In the genomic region with DNA sequence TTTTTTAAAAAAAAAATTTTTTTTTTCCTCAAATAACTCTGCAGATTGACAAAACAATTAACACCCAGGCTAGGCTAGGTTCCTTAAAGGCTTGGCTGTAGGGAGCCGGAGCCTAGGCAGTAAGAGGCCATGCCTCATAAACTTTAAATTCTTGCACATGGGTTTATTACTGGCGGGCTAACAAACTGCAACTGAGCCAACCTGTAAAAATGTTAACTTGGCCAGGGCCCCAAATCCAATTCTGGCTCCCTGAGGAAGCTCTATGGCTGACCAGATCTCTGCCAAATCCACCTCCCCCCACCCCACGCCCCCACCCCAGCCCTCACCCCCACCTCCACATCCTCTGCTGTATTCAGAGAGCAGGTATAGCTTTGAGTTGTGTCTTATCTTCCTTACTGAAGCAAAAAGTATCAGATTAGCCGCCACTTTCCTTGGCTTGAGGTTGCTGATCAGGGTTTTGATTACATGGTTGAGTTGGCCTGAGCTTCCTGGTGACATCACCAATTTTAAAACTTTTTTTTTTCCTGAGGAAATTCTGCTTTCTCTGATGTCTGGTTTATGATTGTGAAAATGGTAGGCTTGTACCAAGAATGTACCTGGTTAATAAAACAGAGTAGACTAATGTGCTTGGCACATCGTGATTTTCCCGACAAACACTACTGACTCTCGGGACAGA, we compare ENCODE assay signal across 13 mouse cellular contexts. TPM values are rescaled to one million over a fixed set of nuclear protein-coding genes. Genes with fewer than 3 reads are reported as not detected.
DNase-seq lines count a peak whose midpoint lies in the region; ATAC-seq and TF ChIP-seq lines count a peak whose summit lies in the region.
"Had no signal": no experiment of that assay in that cellular context is flagged by ENCODE, and none has a peak within 500 bp of the region (broad histone marks: within the 10 kb centered on the region; RNA-seq: fewer than 3 reads in every experiment).

No protein-coding gene starts in this region.

- H3K4me2 ChIP-seq in heart, embryonic 15.5 days = peak overlapping the region; percentile 86
- peak overlapping the region; percentile 90 for H3K4me2 ChIP-seq in intestine, embryonic 15.5 days (replicated peaks)
- peak overlapping the region; percentile 68 for H3K4me2 ChIP-seq in limb, embryonic 11.5 days (ENCODE audit: low read depth, severe bottlenecking)
- no peak overlapping the region for H3K4me2 ChIP-seq in forebrain, embryonic 16.5 days (ENCODE audit: low read length)

- WGBS in heart, embryonic 15.5 days = 36% methylated on average over 7 of the region's 7 CpGs
- 37% methylated on average over 7 of the region's 7 CpGs for WGBS in intestine, embryonic 15.5 days
- 28% methylated on average over 7 of the region's 7 CpGs for WGBS in limb, embryonic 11.5 days
- WGBS in forebrain, embryonic 16.5 days = 51% methylated on average over 7 of the region's 7 CpGs

- H3K4me3 ChIP-seq in heart, embryonic 15.5 days = peak overlapping the region; percentile 66
- H3K4me3 ChIP-seq in intestine, embryonic 15.5 days (replicated peaks) = peak overlapping the region; percentile 48
- peak overlapping the region; percentile 51 for H3K4me3 ChIP-seq in limb, embryonic 11.5 days (ENCODE audit: low read depth, low read length)
- H3K4me3 ChIP-seq in forebrain, embryonic 16.5 days (replicated peaks; ENCODE audit: low read length) = no peak overlapping the region

- in situ Hi-C loops in Patski (cut with MboI; ENCODE audit: low pct_unique_long_range_greater_than_20kb) = no loop called here

- H3K4me1 ChIP-seq in heart, embryonic 15.5 days (replicated peaks) = peaks cover 56% of the 10 kb centered on the region
- peaks cover 30% of the 10 kb centered on the region for H3K4me1 ChIP-seq in intestine, embryonic 15.5 days (replicated peaks)
- peaks cover 30% of the 10 kb centered on the region for H3K4me1 ChIP-seq in limb, embryonic 11.5 days (ENCODE audit: control insufficient read depth, insufficient read depth, low read length)
- H3K4me1 ChIP-seq in forebrain, embryonic 16.5 days (replicated peaks; ENCODE audit: control insufficient read depth, insufficient read depth, low read length) = peaks cover 29% of the 10 kb centered on the region

- CTCF ChIA-PET in Patski (lab: Charles Lee) = interaction anchor here (1.2 to 10.1 kb wide), 2 partner anchors 19 to 97 kb away, joined by 3 to 91 read pairs; no protein-coding TSS in a partner anchor

- POLR2A ChIA-PET in Patski (lab: Charles Lee) = interaction anchor here (1.6 to 3.5 kb wide), 2 partner anchors 11 to 17 kb away, joined by 7 to 14 read pairs; no protein-coding TSS in a partner anchor

- no peaks in the 10 kb centered on the region for H3K9me3 ChIP-seq in heart, embryonic 15.5 days (replicated peaks)
- no peaks in the 10 kb centered on the region for H3K9me3 ChIP-seq in intestine, embryonic 15.5 days
- no peaks in the 10 kb centered on the region for H3K9me3 ChIP-seq in limb, embryonic 11.5 days (ENCODE audit: control insufficient read depth, low read length)
- H3K9me3 ChIP-seq in forebrain, embryonic 16.5 days (ENCODE audit: control insufficient read depth, low read length) = no peaks in the 10 kb centered on the region
- H3K9me3 ChIP-seq: forebrain, embryonic 15.5 days had no signal

- H3K27me3 ChIP-seq in heart, embryonic 15.5 days = no peaks in the 10 kb centered on the region
- no peaks in the 10 kb centered on the region for H3K27me3 ChIP-seq in Patski
- H3K27me3 ChIP-seq in intestine, embryonic 15.5 days (replicated peaks) = no peaks in the 10 kb centered on the region
- H3K27me3 ChIP-seq in limb, embryonic 11.5 days (ENCODE audit: control insufficient read depth, insufficient read depth, low read length) = 0 out of 2 replicates have a peak, but pooled peaks cover 3% of the 10 kb centered on the region
- H3K27me3 ChIP-seq in forebrain, embryonic 16.5 days (replicated peaks; ENCODE audit: control insufficient read depth, insufficient read depth, low read length) = peaks cover 54% of the 10 kb centered on the region

- H3K9ac ChIP-seq in heart, embryonic 15.5 days = peak overlapping the region; percentile 61; the same call in 1 of the 2 replicates
- H3K9ac ChIP-seq in intestine, embryonic 15.5 days = no peak overlapping the region
- peak overlapping the region; percentile 73; the same call in 1 of the 2 replicates for H3K9ac ChIP-seq in limb, embryonic 11.5 days (ENCODE audit: low read length)
- no peak overlapping the region for H3K9ac ChIP-seq in forebrain, embryonic 16.5 days (replicated peaks; ENCODE audit: low read depth, low read length)
- H3K9ac ChIP-seq: forebrain, embryonic 15.5 days had no signal

- DNase-seq in heart, postnatal 36 days = no peak
- no peak for DNase-seq in Patski (ENCODE audit: low read depth, low spot score)
- no peak for DNase-seq in limb, embryonic 11.5 days (ENCODE audit: low spot score)
- no peak for DNase-seq in adrenal gland, postnatal 4 days (ENCODE audit: low spot score in 2 of 2)
- DNase-seq: adrenal gland, adult 8-10 months; cerebellum, adult 9-11 months had no signal

- no peak for ATAC-seq in heart, embryonic 15.5 days (replicated peaks; ENCODE audit: insufficient number of reproducible peaks, insufficient read depth, low FRiP score, low read depth)
- peak; percentile 49 for ATAC-seq in Patski
- ATAC-seq in intestine, embryonic 15.5 days = no peak
- ATAC-seq in limb, embryonic 11.5 days (ENCODE audit: insufficient number of reproducible peaks, low FRiP score, low TSS enrichment, low read depth) = no peak
- ATAC-seq in CD4-positive, CD25-positive, alpha-beta regulatory T cell, adult 4 months = no peak
- no peak for ATAC-seq in forebrain, embryonic 16.5 days
- ATAC-seq: forebrain, embryonic 15.5 days had no signal

- peak overlapping the region; percentile 84 for H3K27ac ChIP-seq in heart, embryonic 15.5 days
- H3K27ac ChIP-seq in intestine, embryonic 15.5 days = peak overlapping the region; percentile 82
- H3K27ac ChIP-seq in limb, embryonic 11.5 days (replicated peaks; ENCODE audit: low read depth, low read length) = peak overlapping the region; percentile 91
- no peak overlapping the region for H3K27ac ChIP-seq in forebrain, embryonic 16.5 days (ENCODE audit: low read length)
- H3K27ac ChIP-seq: forebrain, embryonic 15.5 days had no signal

- intact Hi-C loops in heart, postnatal 36 days (cut with DNase I) = no loop called here

- H3K36me3 ChIP-seq in heart, embryonic 15.5 days = no peaks in the 10 kb centered on the region
- no peaks in the 10 kb centered on the region for H3K36me3 ChIP-seq in intestine, embryonic 15.5 days
- no peaks in the 10 kb centered on the region for H3K36me3 ChIP-seq in limb, embryonic 11.5 days (ENCODE audit: control insufficient read depth, insufficient read depth, low read length)
- H3K36me3 ChIP-seq in forebrain, embryonic 16.5 days (ENCODE audit: control insufficient read depth, insufficient read depth) = no peaks in the 10 kb centered on the region
- H3K36me3 ChIP-seq: forebrain, embryonic 15.5 days had no signal

- no peak for TF ChIP-seq CTCF in Patski (IDR thresholded peaks at IDR 0.05)

RNA-seq across cellular contexts. Expression of a gene that starts 1.9 kb away (rescaled TPM):
- polyA plus RNA-seq in heart, embryonic 15.5 days (2015; fragmentation: Nextera tagmentation; extraction: Ambion mirVana) = 17.1 and 21.9 TPM in 2 replicates
- 1 to 10 TPM in 1 of 2 experiments, under 1 TPM in 1; 0.81 to 1.2 TPM for total RNA-seq in heart, postnatal 36 days (2021)
- 81.9 TPM for polyA plus RNA-seq in Patski (2021)
- polyA plus RNA-seq in intestine, embryonic 15.5 days (2015; fragmentation: Nextera tagmentation; extraction: Ambion mirVana) = 16.2 and 17.5 TPM in 2 replicates
- 28.5 and 40.7 TPM in 2 replicates for polyA plus RNA-seq in limb, embryonic 11.5 days (2014; fragmentation: Nextera tagmentation; extraction: Ambion mirVana)
- polyA plus RNA-seq in CD4-positive, CD25-positive, alpha-beta regulatory T cell, adult 4 months (2017; shearing (Covaris generic)) = not detected
- total RNA-seq in adrenal gland, postnatal 4 days (2021) = 1 to 10 TPM; 2.0 to 5.4 TPM
- polyA plus RNA-seq in forebrain, embryonic 16.5 days (2015; fragmentation: Nextera tagmentation; extraction: Ambion mirVana) = 0.91 and 1.2 TPM in 2 replicates
- total RNA-seq: CH12.LX had no signal

RNA-seq across cellular contexts. Expression of a gene that starts 12.3 kb away (rescaled TPM):
- polyA plus RNA-seq in heart, embryonic 15.5 days (2015; fragmentation: Nextera tagmentation; extraction: Ambion mirVana) = not detected in 2 replicates
- total RNA-seq in heart, postnatal 36 days (2021) = not detected
- not detected for polyA plus RNA-seq in Patski (2021)
- not detected in 2 replicates for polyA plus RNA-seq in intestine, embryonic 15.5 days (2015; fragmentation: Nextera tagmentation; extraction: Ambion mirVana)
- polyA plus RNA-seq in limb, embryonic 11.5 days (2014; fragmentation: Nextera tagmentation; extraction: Ambion mirVana) = not detected in 2 replicates
- not detected for polyA plus RNA-seq in CD4-positive, CD25-positive, alpha-beta regulatory T cell, adult 4 months (2017; shearing (Covaris generic))
- total RNA-seq in adrenal gland, postnatal 4 days (2021) = not detected
- polyA plus RNA-seq in forebrain, embryonic 16.5 days (2015; fragmentation: Nextera tagmentation; extraction: Ambion mirVana) = not detected in 2 replicates
- total RNA-seq: adrenal gland, adult 8-10 months; CH12.LX had no signal
- polyA plus RNA-seq: forebrain, embryonic 15.5 days; liver, embryonic 16.5 days had no signal

Comparison
In these comparisons a context has a peak if more than half of its experiments do, and no peak if none do; other contexts are left out.
1. H3K9ac ChIP-seq: peak in heart, embryonic 15.5 days (single experiment) and limb, embryonic 11.5 days (single experiment); none in intestine, embryonic 15.5 days (single experiment) and forebrain, embryonic 16.5 days (single experiment).